Mouse (Mus musculus) stomach, postnatal 0 days (tissue): Measurements from ENCODE around the gene Traf3ip1. TPM values are rescaled to one million over a fixed set of nuclear protein-coding genes. Genes with fewer than 3 reads are reported as not detected.

ENCODE experiments used
- ATAC-seq: fragments of 200-750 bp; cut with Nextera tagmentation; 2 replicates; pipeline ENCODE4 v1.8.0; 2017; ENCODE audit not compliant: low FRiP score, low TSS enrichment
- DNase-seq: peaks from one replicate; pipeline ENCODE4 v3.0.0-alpha.2; 2016; ENCODE audit warnings: low spot score
- H3K27ac ChIP-seq: fragments of 300-500 bp; sonication (generic); replicated peaks from 2 replicates; pipeline ENCODE4 v1.5.1; 2014; ENCODE audit warnings: mild to moderate bottlenecking, control low read depth
- H3K27me3 ChIP-seq: fragments of 300-500 bp; sonication (generic); 2 replicates; pipeline ENCODE4 v1.6.1; 2014; ENCODE audit warnings: low read length; ENCODE audit not compliant: control insufficient read depth, insufficient read depth
- H3K36me3 ChIP-seq: fragments of 300-500 bp; sonication (generic); 2 replicates; pipeline ENCODE4 v1.6.1; 2014; ENCODE audit warnings: low read length, mixed read lengths; ENCODE audit not compliant: control insufficient read depth, insufficient read depth
- H3K4me1 ChIP-seq: fragments of 300-500 bp; sonication (generic); replicated peaks from 2 replicates; pipeline ENCODE4 v1.6.1; 2014; ENCODE audit warnings: antibody characterized with exemption; ENCODE audit not compliant: control insufficient read depth, insufficient read depth
- H3K4me2 ChIP-seq: fragments of 300-500 bp; sonication (generic); replicated peaks from 2 replicates; pipeline ENCODE4 v1.6.1; 2014; ENCODE audit warnings: low read depth, mild to moderate bottlenecking, control low read depth, moderate library complexity
- H3K4me3 ChIP-seq: fragments of 300-500 bp; sonication (generic); 2 replicates; pipeline ENCODE4 v1.5.1; 2014; ENCODE audit warnings: low read depth, low read length, control low read depth
- H3K9ac ChIP-seq: fragments of 300-500 bp; sonication (generic); 2 replicates; pipeline ENCODE4 v1.6.1; 2014; ENCODE audit warnings: mild to moderate bottlenecking, low read length, control low read depth, mixed read lengths
- H3K9me3 ChIP-seq: fragments of 300-500 bp; sonication (generic); 2 replicates; pipeline ENCODE4 v1.6.1; 2016; ENCODE audit warnings: low read length; ENCODE audit not compliant: control insufficient read depth
- CTCF ChIP-seq: IDR thresholded peaks from 2 replicates; pipeline ENCODE4 v1.5.1; 2016; ENCODE audit warnings: antibody characterized with exemption, low read depth, mild to moderate bottlenecking, moderate library complexity
- EP300 ChIP-seq: optimal IDR thresholded peaks from 2 replicates; pipeline ENCODE3; 2016; ENCODE audit warnings: antibody characterized with exemption
- WGBS: fragments of 180-500 bp; shearing (Covaris S2); extraction: QIAGEN DNeasy Blood & Tissue Kit; methylation state at CpG from one replicate; pipeline ENCODE4 v1.1.7; 2014; 5-methylcytosine and 5-hydroxymethylcytosine counted together
- polyA plus RNA-seq: library from polyadenylated mRNA; unstranded; fragments of >200 nt; fragmentation: Nextera tagmentation; extraction: Ambion mirVana; gene quantifications from 2 replicates; pipeline ENCODE4 v1.2.1, GENCODE M21; 2015

Gene Traf3ip1
- polyA plus RNA-seq, 1 experiment from 2014 or later, result 3.0 TPM

GRCm38 (mm10) chr1:91530166-91530565 lies 35.7 kb downstream of the Traf3ip1 start:
- H3K4me3 ChIP-seq, result no peak overlapping the region
- TF ChIP-seq EP300 (no peak), CTCF (no peak)
- WGBS, result 86% methylated on average over 9 of the region's 9 CpGs
- DNase-seq (no peak), ATAC-seq (no peak)
- peaks cover 9% of the 10 kb centered on the region for H3K36me3 ChIP-seq
- no peak overlapping the region for H3K9ac ChIP-seq
- no peak overlapping the region for H3K27ac ChIP-seq
- H3K4me1 ChIP-seq, result no peaks in the 10 kb centered on the region
- H3K9me3 ChIP-seq, result no peaks in the 10 kb centered on the region
- no peaks in the 10 kb centered on the region for H3K27me3 ChIP-seq
- H3K4me2 ChIP-seq, result no peak overlapping the region

GRCm38 (mm10) chr1:91532243-91532642 lies 37.8 kb downstream of the Traf3ip1 start:
- Histone ChIP-seq H3K27me3 (no peaks in the 10 kb centered on the region), H3K4me1 (no peaks in the 10 kb centered on the region), H3K4me3 (no peak overlapping the region), H3K9ac (no peak overlapping the region), H3K9me3 (no peaks in the 10 kb centered on the region), H3K27ac (no peak overlapping the region), H3K4me2 (no peak overlapping the region), H3K36me3 (0 out of 2 replicates have a peak, but pooled peaks cover 5% of the 10 kb centered on the region)
- ATAC-seq (no peak), DNase-seq (no peak)
- WGBS, result 66% methylated on average over 4 of the region's 4 CpGs
- no peak for TF ChIP-seq EP300
- TF ChIP-seq CTCF, result no peak

GRCm38 (mm10) chr1:91532892-91533291 lies 38.4 kb downstream of the Traf3ip1 start:
- ATAC-seq, result 0 out of 2 replicates have a peak, but pooled peaks have one; percentile 13

GRCm38 (mm10) chr1:91533483-91533882 lies 39.0 kb downstream of the Traf3ip1 start:
- H3K9me3 ChIP-seq, result no peaks in the 10 kb centered on the region
- H3K36me3 ChIP-seq, result no peaks in the 10 kb centered on the region
- H3K27ac ChIP-seq, result no peak overlapping the region
- ATAC-seq (0 out of 2 replicates have a peak, but pooled peaks have one; percentile 33), DNase-seq (no peak)
- H3K27me3 ChIP-seq, result no peaks in the 10 kb centered on the region
- WGBS, result 42% methylated on average over 2 of the region's 2 CpGs
- H3K4me3 ChIP-seq, result no peak overlapping the region
- no peak for TF ChIP-seq CTCF
- no peak for TF ChIP-seq EP300
- H3K4me1 ChIP-seq, result no peaks in the 10 kb centered on the region
- no peak overlapping the region for H3K4me2 ChIP-seq
- no peak overlapping the region for H3K9ac ChIP-seq

More at GRCm38 (mm10) chr1:91532892-91533291, 38.4 kb downstream of the Traf3ip1 start:
- H3K27ac ChIP-seq, result no peak overlapping the region
- H3K4me2 ChIP-seq, result no peak overlapping the region
- H3K4me1 ChIP-seq, result no peaks in the 10 kb centered on the region
- 75% methylated on average over 5 of the region's 5 CpGs for WGBS
- DNase-seq, result no peak
- no peak overlapping the region for H3K4me3 ChIP-seq
- no peaks in the 10 kb centered on the region for H3K27me3 ChIP-seq
- no peaks in the 10 kb centered on the region for H3K9me3 ChIP-seq
- TF ChIP-seq EP300 (no peak), CTCF (peak; percentile 31)
- H3K36me3 ChIP-seq, result 0 out of 2 replicates have a peak, but pooled peaks cover 2% of the 10 kb centered on the region
- no peak overlapping the region for H3K9ac ChIP-seq

GRCm38 (mm10) chr1:91533961-91534723 lies 39.7 kb downstream of the Traf3ip1 start:
- Histone ChIP-seq H3K27ac (no peak overlapping the region), H3K9ac (no peak overlapping the region), H3K36me3 (no peaks in the 10 kb centered on the region), H3K27me3 (no peaks in the 10 kb centered on the region), H3K4me3 (no peak overlapping the region), H3K4me1 (no peaks in the 10 kb centered on the region), H3K4me2 (no peak overlapping the region), H3K9me3 (no peaks in the 10 kb centered on the region)
- no peak for ATAC-seq
- no peak for DNase-seq
- 75% methylated on average over 19 of the region's 19 CpGs for WGBS
- TF ChIP-seq EP300, result no peak
- peak; percentile 34; the same call in 1 of the 2 replicates for TF ChIP-seq CTCF
